Mouse (Mus musculus) hindbrain, embryonic 13.5 days (tissue): Measurements from ENCODE around the gene Stox2. TPM values are rescaled to one million over a fixed set of nuclear protein-coding genes. Genes with fewer than 3 reads are reported as not detected.

Experiments used
- ATAC-seq: fragments of 200-750 bp; cut with Nextera tagmentation; 2 replicates; pipeline ENCODE4 v1.8.0; 2017; ENCODE audit warnings: moderate TSS enrichment; ENCODE audit not compliant: low FRiP score
- H3K27ac ChIP-seq: fragments of 300-500 bp; sonication (generic); 2 replicates; pipeline ENCODE4 v1.5.1; 2015; ENCODE audit warnings: inconsistent platforms, mild to moderate bottlenecking, moderate library complexity
- H3K27me3 ChIP-seq: fragments of 300-500 bp; sonication (generic); 2 replicates; pipeline ENCODE4 v1.6.1; 2015; ENCODE audit warnings: mild to moderate bottlenecking, inconsistent platforms
- H3K36me3 ChIP-seq: fragments of 300-500 bp; sonication (generic); 2 replicates; pipeline ENCODE4 v1.6.1; 2015; ENCODE audit warnings: mild to moderate bottlenecking, inconsistent platforms
- H3K4me1 ChIP-seq: fragments of 300-500 bp; sonication (generic); replicated peaks from 2 replicates; pipeline ENCODE4 v1.6.1; 2015; ENCODE audit warnings: inconsistent platforms
- H3K4me2 ChIP-seq: fragments of 300-500 bp; sonication (generic); 2 replicates; pipeline ENCODE4 v1.6.1; 2015; ENCODE audit warnings: inconsistent platforms, mild to moderate bottlenecking, moderate library complexity
- H3K4me3 ChIP-seq: fragments of 300-500 bp; sonication (generic); 2 replicates; pipeline ENCODE4 v1.5.1; 2015; ENCODE audit warnings: mild to moderate bottlenecking, inconsistent platforms
- H3K9ac ChIP-seq: fragments of 300-500 bp; sonication (generic); 2 replicates; pipeline ENCODE4 v1.6.1; 2015; ENCODE audit warnings: mild to moderate bottlenecking, inconsistent platforms
- H3K9me3 ChIP-seq: fragments of 300-500 bp; sonication (generic); 2 replicates; pipeline ENCODE4 v1.6.1; 2016; ENCODE audit warnings: inconsistent platforms
- whole genome bisulfite sequencing: fragments of 180-500 bp; shearing (Covaris S2); methylation state at CpG from one replicate; pipeline ENCODE4 v1.1.7; 2015; 5-methylcytosine and 5-hydroxymethylcytosine counted together
- polyA plus RNA-seq: library from polyadenylated mRNA; unstranded; fragments of >200 nt; fragmentation: Nextera tagmentation; extraction: Ambion mirVana; gene quantifications from 2 replicates; pipeline ENCODE4 v1.2.1, GENCODE M21; 2015

The Stox2 gene
- polyA plus RNA-seq, 1 experiment from 2014 or later, result 38.9 TPM

DNA sequence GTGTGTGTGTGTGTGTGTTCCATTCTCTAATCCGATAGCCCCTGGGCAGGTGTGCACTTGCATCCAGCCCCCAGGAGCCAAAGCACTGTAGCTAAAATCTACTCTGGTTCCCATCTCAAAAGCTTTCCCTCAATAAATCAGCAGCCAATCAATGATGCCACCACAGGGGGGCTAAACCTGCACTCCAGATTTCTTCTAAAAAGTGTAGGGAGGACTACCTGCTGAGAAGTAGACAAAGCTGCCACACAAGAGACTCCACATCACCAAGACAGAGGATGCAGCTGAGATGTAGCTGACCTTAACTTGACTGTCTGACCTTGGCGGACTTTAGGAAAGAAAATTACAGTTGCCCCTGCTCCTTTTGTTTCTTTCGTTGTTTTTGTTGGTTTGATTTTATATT is 127.7 kb downstream of the Stox2 start:
- Histone ChIP-seq H3K27me3 (0 out of 2 replicates have a peak, but pooled peaks cover 4% of the 10 kb centered on the region), H3K27ac (no peak overlapping the region), H3K9ac (no peak overlapping the region), H3K9me3 (no peaks in the 10 kb centered on the region), H3K36me3 (no peaks in the 10 kb centered on the region), H3K4me3 (no peak overlapping the region), H3K4me1 (peaks cover 3% of the 10 kb centered on the region; the same call in 1 of the 2 replicates), H3K4me2 (no peak overlapping the region)
- 79% methylated on average over 3 of the region's 3 CpGs for WGBS
- no peak for ATAC-seq

DNA sequence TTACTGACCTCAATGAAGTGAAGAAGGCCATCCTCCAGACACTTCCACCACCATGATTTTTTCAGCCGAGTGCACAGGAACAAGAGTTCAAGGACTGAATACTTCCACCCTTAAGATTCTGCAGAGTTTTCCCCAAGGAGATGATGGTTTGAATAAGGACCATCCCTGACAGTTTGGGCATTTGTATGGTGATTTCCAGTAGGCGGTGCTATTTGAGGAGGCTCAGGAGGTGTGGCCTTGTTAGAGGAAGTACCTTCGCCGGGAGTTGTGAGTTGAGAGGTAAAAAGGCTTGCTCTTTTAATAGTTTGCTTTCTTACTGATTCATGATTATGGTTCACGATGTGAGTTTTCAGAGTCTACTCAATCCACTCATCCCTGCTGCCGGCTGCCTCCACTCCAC is 138.0 kb downstream of the Stox2 start:
- ATAC-seq, result no peak
- no peaks in the 10 kb centered on the region for H3K36me3 ChIP-seq
- WGBS, result 96% methylated on average over 6 of the region's 6 CpGs
- H3K9me3 ChIP-seq, result no peaks in the 10 kb centered on the region; the same call in 1 of the 2 replicates
- no peak overlapping the region for H3K4me3 ChIP-seq
- H3K27me3 ChIP-seq, result no peaks in the 10 kb centered on the region
- H3K4me1 ChIP-seq, result no peaks in the 10 kb centered on the region
- H3K27ac ChIP-seq, result no peak overlapping the region
- no peak overlapping the region for H3K9ac ChIP-seq
- no peak overlapping the region for H3K4me2 ChIP-seq

DNA sequence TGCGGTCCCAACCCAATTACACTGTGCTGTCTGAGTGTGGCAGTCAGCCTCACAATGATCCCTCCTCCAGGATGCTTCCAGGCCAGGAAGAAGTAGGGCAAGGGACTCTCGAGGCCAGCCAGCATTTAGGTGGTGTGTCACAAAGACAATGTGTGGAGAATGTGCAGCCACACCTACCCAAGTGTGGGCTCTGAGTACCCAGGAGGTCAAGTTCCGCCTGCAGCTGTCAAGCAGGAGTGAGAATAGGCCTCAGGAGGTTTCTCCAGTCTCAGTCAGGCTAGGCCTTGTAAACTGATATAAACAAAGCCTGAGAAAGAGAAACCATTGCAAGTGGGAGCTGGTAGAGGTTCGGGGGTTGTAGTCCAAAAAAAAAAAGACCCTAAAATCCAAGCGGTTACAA is 139.8 kb downstream of the Stox2 start:
- no peak for ATAC-seq
- H3K4me1 ChIP-seq, result no peaks in the 10 kb centered on the region
- WGBS, result 77% methylated on average over 5 of the region's 5 CpGs

DNA sequence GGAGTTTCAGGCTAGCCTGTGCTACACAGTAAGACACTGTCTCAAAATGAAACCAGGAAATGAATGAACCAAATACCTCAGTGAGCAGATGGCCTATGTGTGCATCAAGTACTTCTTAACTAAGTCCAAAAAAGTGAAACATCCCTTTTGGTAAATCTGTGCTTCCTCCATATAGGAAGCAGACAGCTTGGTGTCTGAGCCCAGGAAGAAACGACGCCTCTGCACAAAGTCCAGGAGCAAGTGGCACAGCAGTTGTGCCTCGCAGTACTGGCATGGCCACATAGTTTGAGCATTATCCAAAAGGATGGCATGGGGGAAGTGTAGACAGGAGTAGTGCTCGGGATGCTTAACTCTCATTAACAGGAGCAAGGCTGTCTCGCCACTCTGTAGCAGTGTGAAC is 140.3 kb downstream of the Stox2 start:
- Histone ChIP-seq H3K4me2 (no peak overlapping the region), H3K4me1 (no peaks in the 10 kb centered on the region)

More for the DNA sequence above, 139.8 kb downstream of the Stox2 start:
- Histone ChIP-seq H3K4me3 (no peak overlapping the region), H3K36me3 (no peaks in the 10 kb centered on the region), H3K4me2 (no peak overlapping the region), H3K9me3 (no peaks in the 10 kb centered on the region), H3K27me3 (no peaks in the 10 kb centered on the region), H3K9ac (no peak overlapping the region), H3K27ac (no peak overlapping the region)

DNA sequence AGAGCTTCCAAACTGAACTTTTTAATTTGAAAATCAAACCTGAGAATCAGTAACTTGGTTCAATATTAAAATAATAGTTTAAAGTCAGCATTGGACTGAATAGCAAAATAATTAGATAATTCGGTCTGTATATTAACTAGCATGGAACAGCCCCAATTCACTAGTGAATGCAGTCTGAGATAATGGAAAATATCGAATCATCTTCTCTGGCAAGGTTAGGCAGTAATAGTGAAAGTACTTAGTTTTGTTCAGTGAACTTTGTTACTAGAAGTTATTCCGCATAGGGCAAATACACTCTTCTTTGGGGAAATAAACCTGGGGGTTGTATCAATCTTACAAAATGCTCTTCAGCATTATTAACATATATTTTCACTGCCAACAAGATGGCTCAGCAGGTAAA is 147.7 kb downstream of the Stox2 start:
- Histone ChIP-seq H3K27me3 (no peaks in the 10 kb centered on the region), H3K4me1 (no peaks in the 10 kb centered on the region), H3K36me3 (no peaks in the 10 kb centered on the region), H3K9ac (no peak overlapping the region), H3K27ac (no peak overlapping the region), H3K4me3 (no peak overlapping the region), H3K4me2 (no peak overlapping the region), H3K9me3 (no peaks in the 10 kb centered on the region)
- WGBS, result 96% methylated on average over 3 of the region's 3 CpGs
- ATAC-seq, result no peak

More for the DNA sequence above, 140.3 kb downstream of the Stox2 start:
- ATAC-seq, result no peak
- no peaks in the 10 kb centered on the region for H3K36me3 ChIP-seq
- H3K4me3 ChIP-seq, result no peak overlapping the region
- no peaks in the 10 kb centered on the region for H3K27me3 ChIP-seq
- H3K9ac ChIP-seq, result no peak overlapping the region
- no peaks in the 10 kb centered on the region for H3K9me3 ChIP-seq
- H3K27ac ChIP-seq, result no peak overlapping the region
- 93% methylated on average over 5 of the region's 5 CpGs for WGBS

DNA sequence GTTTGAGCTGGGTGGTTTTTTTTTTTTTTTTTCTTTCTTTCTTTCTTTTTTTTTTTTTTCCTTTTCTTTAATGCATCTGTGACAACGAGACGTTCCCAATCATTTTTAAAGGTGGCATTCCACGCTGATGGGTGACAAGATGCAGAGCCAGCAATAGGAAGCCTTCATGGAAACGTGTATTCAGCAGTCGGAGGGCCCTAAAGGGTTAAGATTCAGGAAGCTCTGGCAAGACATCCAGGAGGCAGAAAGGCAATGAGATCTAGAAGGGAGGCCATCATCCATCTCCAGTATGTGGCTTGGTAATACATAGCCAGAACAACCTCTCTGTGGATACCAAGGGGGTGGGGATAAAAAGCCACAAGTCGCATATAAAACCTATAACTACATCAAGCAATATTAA is 156.5 kb downstream of the Stox2 start:
- peak; percentile 36; the same call in 1 of the 2 replicates for ATAC-seq
- no peaks in the 10 kb centered on the region for H3K9me3 ChIP-seq
- peaks cover 34% of the 10 kb centered on the region for H3K4me1 ChIP-seq
- H3K4me2 ChIP-seq, result peak overlapping the region; percentile 96
- 4% methylated on average over 6 of the region's 6 CpGs for WGBS
- peak overlapping the region; percentile 100 for H3K9ac ChIP-seq
- peak overlapping the region; percentile 92 for H3K4me3 ChIP-seq
- H3K36me3 ChIP-seq, result no peaks in the 10 kb centered on the region
- peak overlapping the region; percentile 100 for H3K27ac ChIP-seq
- H3K27me3 ChIP-seq, result no peaks in the 10 kb centered on the region

DNA sequence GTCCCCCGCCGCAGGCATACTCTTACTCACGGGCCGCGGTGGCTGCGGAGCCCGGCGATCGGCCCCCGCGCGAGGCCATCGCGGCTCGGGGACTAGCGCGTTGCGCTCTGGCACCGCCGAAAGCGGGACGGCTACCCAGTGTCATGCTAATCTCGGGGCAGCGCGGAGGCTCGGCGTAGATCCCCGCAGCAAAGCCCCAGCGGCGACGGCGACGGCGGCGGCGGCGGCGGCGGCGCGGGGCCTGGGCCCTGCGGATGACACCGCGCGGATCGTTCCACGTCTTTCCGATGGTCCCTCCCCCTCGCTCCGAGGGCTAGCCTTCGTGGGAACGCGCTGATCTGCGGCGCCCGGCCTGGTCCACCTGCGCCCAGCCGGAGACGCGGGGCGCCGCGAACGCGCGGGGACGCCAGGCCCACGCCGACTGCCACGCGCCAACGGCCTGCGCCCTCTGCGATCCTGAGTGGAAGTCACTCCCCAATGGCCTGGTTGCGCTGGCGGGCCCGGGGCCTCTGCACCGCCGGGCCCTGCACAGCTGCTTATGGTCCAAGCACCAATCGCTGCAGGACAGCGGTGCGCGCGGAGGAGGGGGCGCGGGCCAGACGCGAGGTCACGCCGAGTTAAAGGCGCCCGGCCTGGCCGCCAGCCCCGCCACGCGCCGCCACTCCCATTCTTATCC is 157.2 kb downstream of the Stox2 start:
- Histone ChIP-seq H3K9me3 (no peaks in the 10 kb centered on the region), H3K36me3 (no peaks in the 10 kb centered on the region), H3K4me3 (peak overlapping the region; percentile 92), H3K4me1 (peaks cover 41% of the 10 kb centered on the region), H3K9ac (peak overlapping the region; percentile 100), H3K27me3 (no peaks in the 10 kb centered on the region), H3K4me2 (peak overlapping the region; percentile 96), H3K27ac (peak overlapping the region; percentile 100)
- peak; percentile 81 for ATAC-seq
- WGBS, result under 1% methylated on average over 86 of the region's 97 CpGs

DNA sequence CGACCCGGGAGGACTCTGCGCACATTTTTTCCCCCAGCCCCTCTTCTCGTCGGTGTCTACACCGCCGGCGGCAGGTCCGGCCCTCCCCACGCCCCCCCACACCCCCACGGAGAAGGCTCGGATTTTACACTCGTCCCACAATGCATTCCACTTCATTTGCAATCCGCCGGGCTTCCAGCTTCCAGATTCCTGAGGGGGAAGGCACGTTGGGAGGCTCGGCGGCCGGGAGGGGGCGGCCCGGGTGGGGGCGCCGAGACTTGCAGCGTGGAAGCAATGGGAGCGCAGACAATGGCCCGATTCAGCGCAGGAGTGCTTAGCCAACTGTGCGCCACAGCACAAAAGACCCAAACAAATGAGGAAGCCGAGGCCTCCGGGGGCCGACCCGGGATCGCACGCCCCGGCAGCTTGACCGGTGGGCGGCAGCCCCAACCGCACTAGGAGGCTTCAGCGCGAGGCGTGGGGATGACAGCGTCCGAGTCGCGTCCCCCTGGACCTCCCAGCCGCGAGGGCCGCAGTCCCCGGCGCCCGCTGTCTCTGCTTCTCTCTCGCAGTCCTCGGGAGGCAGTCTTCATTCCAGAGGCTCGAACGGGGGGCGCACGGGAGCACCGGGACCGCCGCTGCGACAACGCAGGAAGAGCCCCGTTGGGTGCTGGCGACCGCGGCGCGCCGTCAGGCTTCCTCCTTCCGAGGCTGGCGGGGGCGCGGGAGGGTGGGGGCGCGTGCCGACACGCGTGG is 157.9 kb downstream of the Stox2 start:
- peaks cover 48% of the 10 kb centered on the region for H3K4me1 ChIP-seq
- H3K4me2 ChIP-seq, result peak overlapping the region; percentile 96
- WGBS, result under 1% methylated on average over 78 of the region's 78 CpGs
- H3K4me3 ChIP-seq, result peak overlapping the region; percentile 92
- no peaks in the 10 kb centered on the region for H3K9me3 ChIP-seq
- H3K9ac ChIP-seq, result peak overlapping the region; percentile 100
- no peaks in the 10 kb centered on the region for H3K36me3 ChIP-seq
- H3K27me3 ChIP-seq, result no peaks in the 10 kb centered on the region
- H3K27ac ChIP-seq, result peak overlapping the region; percentile 100
- peak; percentile 55 for ATAC-seq

DNA sequence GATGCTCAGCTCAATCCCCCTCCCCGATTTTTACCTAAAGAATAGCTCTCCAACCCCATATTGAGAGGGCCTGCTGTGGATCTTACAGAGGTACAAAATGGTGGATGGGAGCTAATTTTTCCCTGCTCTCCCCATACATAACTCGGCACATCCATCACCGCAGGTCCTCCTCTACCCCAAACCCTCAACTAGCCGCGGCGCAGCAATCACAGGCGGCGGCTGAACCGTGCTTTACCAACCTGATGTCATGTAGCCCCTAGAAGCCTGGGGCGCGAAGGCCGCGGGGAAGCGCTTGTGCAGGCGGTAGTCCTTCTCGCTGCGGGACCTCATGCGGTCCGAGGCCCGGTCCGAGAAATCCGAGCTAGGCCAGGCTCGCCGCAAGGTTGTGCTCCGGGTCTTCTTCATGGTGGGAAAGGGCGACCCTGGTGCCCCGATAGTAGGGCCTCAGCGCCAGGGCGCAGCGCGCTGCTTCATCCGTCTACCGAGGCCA is 158.5 kb downstream of the Stox2 start:
- no peaks in the 10 kb centered on the region for H3K27me3 ChIP-seq
- peak overlapping the region; percentile 100 for H3K27ac ChIP-seq
- H3K4me1 ChIP-seq, result peaks cover 53% of the 10 kb centered on the region
- no peaks in the 10 kb centered on the region for H3K9me3 ChIP-seq
- H3K9ac ChIP-seq, result peak overlapping the region; percentile 100
- under 1% methylated on average over 33 of the region's 33 CpGs for WGBS
- ATAC-seq, result peak; percentile 12
- H3K4me2 ChIP-seq, result peak overlapping the region; percentile 96
- H3K36me3 ChIP-seq, result no peaks in the 10 kb centered on the region
- H3K4me3 ChIP-seq, result peak overlapping the region; percentile 92

DNA sequence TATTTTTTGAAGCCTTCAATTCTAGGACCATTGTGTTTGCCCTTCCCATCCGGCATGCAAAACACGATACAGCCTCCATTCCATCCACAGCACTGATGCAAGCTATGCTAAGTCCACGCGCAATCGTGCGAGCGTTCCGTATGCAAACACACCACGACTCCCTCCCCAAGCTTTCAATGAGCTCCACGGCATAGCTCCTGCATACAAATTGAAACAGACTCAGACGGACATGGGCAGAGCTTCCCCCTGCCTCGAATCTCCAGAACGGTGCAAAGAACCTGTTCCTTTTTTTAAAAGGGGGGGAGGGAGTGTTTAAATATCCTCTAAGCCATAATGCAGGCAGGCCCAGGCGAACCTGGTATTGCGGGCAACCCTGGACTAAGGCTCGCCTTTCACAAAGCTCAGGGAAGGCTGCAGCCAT is 159.0 kb downstream of the Stox2 start:
- H3K27ac ChIP-seq, result peak overlapping the region; percentile 100
- under 1% methylated on average over 16 of the region's 16 CpGs for WGBS
- peak overlapping the region; percentile 100 for H3K9ac ChIP-seq
- peaks cover 58% of the 10 kb centered on the region for H3K4me1 ChIP-seq
- peak overlapping the region; percentile 92 for H3K4me3 ChIP-seq
- peak overlapping the region; percentile 96 for H3K4me2 ChIP-seq
- no peaks in the 10 kb centered on the region for H3K9me3 ChIP-seq
- ATAC-seq, result peak; percentile 0; the same call in 1 of the 2 replicates
- no peaks in the 10 kb centered on the region for H3K27me3 ChIP-seq
- no peaks in the 10 kb centered on the region for H3K36me3 ChIP-seq

DNA sequence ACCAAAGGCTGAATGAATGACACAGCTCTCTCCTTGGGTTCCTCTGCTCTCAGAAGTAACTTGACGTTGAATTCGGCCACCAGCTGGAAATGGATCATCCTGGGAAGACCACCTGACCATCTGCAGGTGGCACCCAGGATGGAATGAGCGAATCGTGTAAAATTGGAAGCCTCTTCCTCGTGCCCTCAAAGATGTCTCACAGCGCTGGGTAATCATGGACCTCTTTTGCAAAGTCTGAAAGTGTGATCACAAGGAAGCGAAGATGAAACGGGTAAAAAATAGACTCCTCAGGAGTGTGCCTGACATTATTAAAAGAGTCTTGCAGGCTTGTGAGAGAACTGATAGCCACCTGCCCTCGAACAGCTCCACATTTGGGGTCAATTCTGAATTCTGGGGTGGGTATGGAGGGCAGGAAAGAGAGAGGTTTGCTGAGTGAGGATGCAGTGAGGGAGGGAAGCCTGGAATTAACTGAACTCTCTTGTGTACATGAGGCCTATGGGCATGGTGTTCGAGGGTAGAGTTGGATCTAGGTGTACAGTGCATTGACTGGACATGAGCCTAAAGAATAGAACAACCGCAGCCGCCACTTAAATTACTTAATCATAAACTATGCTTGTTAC is 160.0 kb downstream of the Stox2 start:
- 43% methylated on average over 12 of the region's 12 CpGs for WGBS
- Histone ChIP-seq H3K4me1 (peaks cover 66% of the 10 kb centered on the region), H3K4me3 (peak overlapping the region; percentile 92), H3K4me2 (peak overlapping the region; percentile 96), H3K9ac (peak overlapping the region; percentile 100), H3K27me3 (no peaks in the 10 kb centered on the region), H3K9me3 (no peaks in the 10 kb centered on the region), H3K36me3 (no peaks in the 10 kb centered on the region), H3K27ac (peak overlapping the region; percentile 100)
- no peak for ATAC-seq

DNA sequence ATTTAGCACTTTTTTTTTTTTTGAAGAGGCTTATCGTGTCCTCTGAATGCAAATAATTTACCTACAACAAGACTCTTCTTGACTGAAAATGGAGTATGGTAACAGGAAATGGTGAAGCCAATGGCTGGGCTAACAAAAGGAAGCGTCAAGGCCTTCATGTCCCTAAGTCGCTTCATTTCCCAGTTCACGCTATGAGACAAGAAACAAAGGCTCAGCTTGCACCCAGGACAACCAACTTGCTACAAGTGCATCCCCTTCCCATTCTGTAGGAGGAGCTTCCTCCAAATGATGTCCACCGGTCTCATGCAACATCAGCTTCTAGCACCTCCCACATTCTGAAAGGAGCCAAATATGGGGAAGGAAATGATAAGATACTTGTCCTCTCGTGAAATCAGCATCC is 160.7 kb downstream of the Stox2 start:
- Histone ChIP-seq H3K27ac (peak overlapping the region; percentile 100), H3K27me3 (no peaks in the 10 kb centered on the region), H3K9me3 (no peaks in the 10 kb centered on the region), H3K4me3 (peak overlapping the region; percentile 92), H3K4me2 (peak overlapping the region; percentile 96), H3K4me1 (peaks cover 66% of the 10 kb centered on the region), H3K9ac (peak overlapping the region; percentile 100), H3K36me3 (no peaks in the 10 kb centered on the region)
- 17% methylated on average over 6 of the region's 6 CpGs for WGBS
- ATAC-seq, result no peak
